Mouse (Mus musculus) myocyte (in vitro differentiated cells): ENCODE results near the gene Fermt2.

Experiments used
- E2F4 ChIP-seq: IDR thresholded peaks from one replicate; pipeline ENCODE4 v1.6.1; 2011; ENCODE audit warnings: mild to moderate bottlenecking, control low read depth, moderate library complexity; ENCODE audit not compliant: insufficient read depth
- MAX ChIP-seq: IDR thresholded peaks from one replicate; pipeline ENCODE4 v1.6.1; 2011; ENCODE audit warnings: low read depth, mild to moderate bottlenecking, control low read depth
- POLR2A ChIP-seq: IDR thresholded peaks from one replicate; pipeline ENCODE4 v1.6.1; 2011; ENCODE audit warnings: low read depth, mild to moderate bottlenecking, control low read depth, moderate library complexity; ENCODE audit not compliant: insufficient read length

DNA sequence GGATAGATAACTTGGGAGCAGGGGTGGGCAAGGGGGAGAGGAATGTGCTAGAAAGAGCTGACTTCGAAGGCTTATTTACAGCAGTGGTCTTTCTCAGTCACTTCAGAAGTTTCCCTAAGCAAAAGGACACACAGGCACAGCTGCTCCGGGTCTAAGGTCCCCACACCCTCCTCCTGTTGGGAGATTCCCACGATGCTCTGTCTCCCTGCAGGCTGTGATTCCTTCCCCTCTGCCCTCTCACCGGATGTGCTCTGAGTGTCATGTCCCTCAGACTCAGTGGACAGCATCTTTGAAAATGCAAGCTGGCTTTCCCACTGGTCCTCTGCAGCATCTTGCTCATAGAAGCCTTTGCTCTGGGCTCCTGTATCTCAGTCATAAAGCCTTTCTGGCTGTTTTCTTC is 77.8 kb downstream of the Fermt2 start:
- TF ChIP-seq POLR2A = no peak
- TF ChIP-seq E2F4 = no peak
- TF ChIP-seq MAX = no peak
